Mouse (Mus musculus): ENCODE measurements at regions not wholly inside any gene's neighbourhood (a gene's known extent, or its start where the extent isn't known, plus 50 kb on each side); places are given as distances from the start of the nearest gene placed in this dataset.
A peak's percentile ranks its signal among the peaks of the same experiment; 100 is the strongest.

GRCm38 (mm10) chr9:83707361-83707760 lies 98.7 kb downstream of the Elovl4 start:
- no peak for ATAC-seq
- H3K27ac ChIP-seq (ENCODE audit: low read depth, low read length) = no peak overlapping the region
- no peak overlapping the region for H3K4me2 ChIP-seq (ENCODE audit: low read length)
- H3K4me1 ChIP-seq (ENCODE audit: control insufficient read depth, insufficient read depth, low read length) = no peaks in the 10 kb centered on the region
- no peak overlapping the region for H3K4me3 ChIP-seq (ENCODE audit: low read depth, low read length)
- DNase-seq (ENCODE audit: low spot score) = no peak
- 76% methylated on average over 3 of the region's 3 CpGs for WGBS
- no peak overlapping the region for H3K9ac ChIP-seq (ENCODE audit: low read length)
- H3K36me3 ChIP-seq (ENCODE audit: control insufficient read depth, insufficient read depth, low read length) = no peaks in the 10 kb centered on the region
- no peaks in the 10 kb centered on the region for H3K27me3 ChIP-seq (replicated peaks; ENCODE audit: control insufficient read depth, insufficient read depth, low read length)
- H3K9me3 ChIP-seq (replicated peaks; ENCODE audit: control insufficient read depth, low read length) = no peaks in the 10 kb centered on the region

- H3K9me3 ChIP-seq (replicated peaks; ENCODE audit: control insufficient read depth, low read length) = no peaks in the 10 kb centered on the region
- H3K9ac ChIP-seq (ENCODE audit: low read length) = no peak overlapping the region
- WGBS = 90% methylated on average over 6 of the region's 6 CpGs
- DNase-seq (ENCODE audit: low spot score) (no peak), ATAC-seq (no peak)
- H3K27me3 ChIP-seq (replicated peaks; ENCODE audit: control insufficient read depth, insufficient read depth, low read length) = no peaks in the 10 kb centered on the region
- no peak overlapping the region for H3K4me2 ChIP-seq (ENCODE audit: low read length)
- H3K27ac ChIP-seq (ENCODE audit: low read depth, low read length) = no peak overlapping the region
- no peaks in the 10 kb centered on the region for H3K36me3 ChIP-seq (ENCODE audit: control insufficient read depth, insufficient read depth, low read length)
- H3K4me1 ChIP-seq (ENCODE audit: control insufficient read depth, insufficient read depth, low read length) = no peaks in the 10 kb centered on the region
- no peak overlapping the region for H3K4me3 ChIP-seq (ENCODE audit: low read depth, low read length)
Measured at GRCm38 (mm10) chr9:83706071-83706470, 100.0 kb downstream of the Elovl4 start.

GRCm38 (mm10) chr9:83704186-83704585 lies 101.9 kb downstream of the Elovl4 start:
- Histone ChIP-seq H3K9ac (ENCODE audit: low read length) (no peak overlapping the region), H3K36me3 (ENCODE audit: control insufficient read depth, insufficient read depth, low read length) (no peaks in the 10 kb centered on the region), H3K9me3 (replicated peaks; ENCODE audit: control insufficient read depth, low read length) (no peaks in the 10 kb centered on the region), H3K27me3 (replicated peaks; ENCODE audit: control insufficient read depth, insufficient read depth, low read length) (no peaks in the 10 kb centered on the region), H3K4me3 (ENCODE audit: low read depth, low read length) (no peak overlapping the region), H3K4me2 (ENCODE audit: low read length) (no peak overlapping the region), H3K27ac (ENCODE audit: low read depth, low read length) (no peak overlapping the region), H3K4me1 (ENCODE audit: control insufficient read depth, insufficient read depth, low read length) (no peaks in the 10 kb centered on the region)
- no peak for DNase-seq (ENCODE audit: low spot score)
- ATAC-seq = no peak

GRCm38 (mm10) chr9:83700916-83701315 lies 105.2 kb downstream of the Elovl4 start:
- Histone ChIP-seq H3K4me1 (ENCODE audit: control insufficient read depth, insufficient read depth, low read length) (no peaks in the 10 kb centered on the region), H3K27me3 (replicated peaks; ENCODE audit: control insufficient read depth, insufficient read depth, low read length) (no peaks in the 10 kb centered on the region), H3K9me3 (replicated peaks; ENCODE audit: control insufficient read depth, low read length) (no peaks in the 10 kb centered on the region), H3K9ac (ENCODE audit: low read length) (no peak overlapping the region), H3K4me2 (ENCODE audit: low read length) (no peak overlapping the region), H3K36me3 (ENCODE audit: control insufficient read depth, insufficient read depth, low read length) (no peaks in the 10 kb centered on the region), H3K4me3 (ENCODE audit: low read depth, low read length) (no peak overlapping the region), H3K27ac (ENCODE audit: low read depth, low read length) (no peak overlapping the region)
- WGBS = 88% methylated on average over 7 of the region's 7 CpGs
- DNase-seq (ENCODE audit: low spot score) = no peak
- no peak for ATAC-seq

- DNase-seq (ENCODE audit: low spot score) (no peak), ATAC-seq (no peak)
- Histone ChIP-seq H3K9ac (ENCODE audit: low read length) (no peak overlapping the region), H3K4me1 (ENCODE audit: control insufficient read depth, insufficient read depth, low read length) (no peaks in the 10 kb centered on the region), H3K27me3 (replicated peaks; ENCODE audit: control insufficient read depth, insufficient read depth, low read length) (no peaks in the 10 kb centered on the region), H3K36me3 (ENCODE audit: control insufficient read depth, insufficient read depth, low read length) (no peaks in the 10 kb centered on the region), H3K27ac (ENCODE audit: low read depth, low read length) (no peak overlapping the region), H3K4me2 (ENCODE audit: low read length) (no peak overlapping the region), H3K9me3 (replicated peaks; ENCODE audit: control insufficient read depth, low read length) (no peaks in the 10 kb centered on the region), H3K4me3 (ENCODE audit: low read depth, low read length) (no peak overlapping the region)
- 70% methylated on average over 7 of the region's 7 CpGs for whole genome bisulfite sequencing
Measured at GRCm38 (mm10) chr9:83700056-83700455, 106.0 kb downstream of the Elovl4 start.

- H3K9ac ChIP-seq (ENCODE audit: low read length) = peak overlapping the region; percentile 45; the same call in 1 of the 2 replicates
- peak overlapping the region; percentile 40 for H3K4me2 ChIP-seq (ENCODE audit: low read length)
- H3K27ac ChIP-seq (ENCODE audit: low read depth, low read length) = no peak overlapping the region
- no peaks in the 10 kb centered on the region for H3K9me3 ChIP-seq (replicated peaks; ENCODE audit: control insufficient read depth, low read length)
- DNase-seq (ENCODE audit: low spot score) = peak; percentile 96
- 22% methylated on average over 24 of the region's 24 CpGs for WGBS
- H3K27me3 ChIP-seq (replicated peaks; ENCODE audit: control insufficient read depth, insufficient read depth, low read length) = no peaks in the 10 kb centered on the region
- no peaks in the 10 kb centered on the region for H3K36me3 ChIP-seq (ENCODE audit: control insufficient read depth, insufficient read depth, low read length)
- peak; percentile 90 for ATAC-seq
- H3K4me3 ChIP-seq (ENCODE audit: low read depth, low read length) = peak overlapping the region; percentile 19
- H3K4me1 ChIP-seq (ENCODE audit: control insufficient read depth, insufficient read depth, low read length) = peaks cover 13% of the 10 kb centered on the region
Measured at GRCm38 (mm10) chr9:83691332-83692198, 114.5 kb downstream of the Elovl4 start.
